Mouse (Mus musculus): ENCODE data around the gene Reps1.

DNA sequence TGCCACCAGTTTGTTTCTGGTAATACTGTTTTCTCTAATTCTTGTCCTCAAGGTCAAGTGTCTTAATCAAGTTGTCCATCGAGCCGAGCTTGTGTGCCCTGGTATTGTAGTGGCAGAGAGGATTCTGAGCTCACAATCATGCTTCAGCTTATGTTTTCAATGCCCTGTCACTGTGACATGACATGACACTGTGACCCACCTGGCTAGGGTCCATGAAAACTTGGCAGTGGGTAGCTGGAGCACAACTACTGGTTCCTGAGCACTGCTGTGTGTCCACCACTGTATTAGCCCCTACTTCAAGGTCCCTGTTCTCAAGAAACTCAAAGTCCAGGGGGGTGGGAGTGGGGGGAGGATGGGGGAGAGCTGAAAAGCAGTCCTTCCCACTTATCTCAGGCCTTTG is 85.7 kb downstream of the Reps1 start:
- no peak for TF ChIP-seq FLI1 (IDR thresholded peaks at IDR 0.05; ENCODE audit: low read length)
- no peak for TF ChIP-seq GATA1 (IDR thresholded peaks at IDR 0.05; ENCODE audit: borderline replicate concordance, low read length)
